Mouse (Mus musculus): ENCODE measurements around the gene Prdm1.

Prdm1 gene

DNA sequence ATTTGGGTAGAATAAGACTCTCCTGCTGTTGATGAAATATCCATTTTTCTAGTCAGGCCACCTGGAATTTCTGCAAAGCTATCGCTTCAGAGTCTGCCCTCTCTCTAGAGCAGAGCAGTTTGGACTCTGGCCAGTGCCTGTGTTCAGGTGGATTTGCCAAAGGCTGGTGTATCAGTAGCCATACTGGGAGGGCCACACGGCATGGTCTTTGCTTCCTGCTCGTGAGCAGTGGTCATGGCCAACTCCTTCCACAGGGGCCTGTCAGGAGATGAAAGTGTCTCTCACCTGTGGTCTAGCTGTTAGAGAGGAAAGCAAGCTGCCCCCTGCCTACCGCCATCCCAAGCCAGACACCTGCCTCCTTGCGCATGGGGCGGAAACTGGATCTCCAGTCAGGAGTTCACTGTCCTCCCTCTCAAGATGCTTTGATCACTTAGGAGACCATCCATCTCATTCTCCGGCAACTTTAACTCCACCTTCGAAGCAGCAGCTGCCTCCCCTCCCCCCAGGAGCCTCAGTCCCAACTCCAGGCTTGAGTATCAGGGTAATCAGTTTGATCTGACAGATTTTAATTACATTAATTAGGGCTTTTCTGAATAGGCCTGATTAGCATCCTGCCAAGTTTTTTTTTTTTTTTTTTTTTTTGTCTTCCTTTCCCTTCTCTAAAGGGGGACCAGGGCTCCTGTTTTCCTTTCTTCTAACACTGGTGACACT lies 35.3 kb downstream of the Prdm1 start:
- no peak for DNase-seq

DNA sequence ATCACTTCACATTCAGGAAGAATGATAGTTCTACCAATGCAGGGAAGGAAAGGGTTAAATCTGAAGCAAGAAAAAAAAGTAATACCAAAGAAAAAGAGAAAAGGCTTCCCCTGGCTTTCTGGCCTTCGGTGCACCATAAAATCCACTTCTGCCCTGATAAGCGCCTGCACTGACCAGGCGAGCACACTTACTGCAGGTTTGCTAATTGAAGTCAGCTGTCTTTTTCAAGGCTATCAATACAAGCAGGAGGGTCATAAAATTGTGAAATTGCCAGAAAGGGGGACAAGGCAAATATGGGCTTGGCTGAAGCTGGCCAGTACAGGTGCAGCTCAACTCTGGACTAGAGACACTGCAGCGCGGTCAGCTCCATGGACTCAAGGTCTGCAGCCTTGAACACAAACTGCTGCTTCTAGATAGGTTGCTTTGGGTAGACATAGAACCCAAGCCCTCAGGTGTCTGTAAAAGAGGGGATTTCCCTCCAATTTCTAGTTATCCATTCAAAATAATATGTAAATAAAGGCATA lies 37.3 kb downstream of the Prdm1 start:
- DNase-seq, result no peak

DNA sequence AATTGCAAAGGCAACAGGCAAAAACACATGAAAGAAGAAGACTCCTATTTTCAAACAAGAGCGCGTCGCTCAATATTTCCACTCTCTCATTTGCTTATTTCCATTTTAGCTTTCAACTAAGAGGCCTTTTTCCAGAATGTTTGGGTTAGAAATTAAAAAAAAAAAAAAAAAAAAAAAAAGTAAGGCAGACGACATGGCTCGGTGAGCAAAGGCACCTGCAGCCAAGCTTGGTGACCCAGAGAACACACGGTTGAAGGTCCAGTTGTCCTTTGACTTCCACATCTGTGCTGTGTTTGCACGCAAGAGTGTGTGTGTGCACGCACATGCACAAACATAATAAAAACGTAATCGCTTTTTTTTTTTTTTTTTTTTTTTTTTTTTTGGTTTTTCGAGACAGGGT lies 41.2 kb downstream of the Prdm1 start:
- DNase-seq, result no peak

DNA sequence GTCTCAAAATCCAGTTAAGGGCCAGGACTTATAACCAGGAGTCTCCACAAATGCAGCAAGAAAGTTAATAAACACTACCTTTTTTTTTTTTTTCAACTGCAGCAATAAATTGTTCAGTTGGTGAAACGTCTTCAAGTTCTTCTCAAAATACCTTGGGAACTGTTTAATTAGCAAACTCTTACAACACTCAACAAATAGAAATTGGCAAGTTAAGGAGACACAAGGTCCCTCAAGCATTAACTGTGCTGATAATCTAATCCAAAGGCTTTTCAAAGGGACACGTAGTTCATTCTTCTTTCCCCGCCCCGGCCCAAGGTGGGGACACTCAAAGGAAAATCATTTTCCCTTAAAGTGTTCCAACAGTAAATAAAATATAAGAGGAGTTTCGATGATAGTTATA lies 44.2 kb downstream of the Prdm1 start:
- DNase-seq, result no peak

DNA sequence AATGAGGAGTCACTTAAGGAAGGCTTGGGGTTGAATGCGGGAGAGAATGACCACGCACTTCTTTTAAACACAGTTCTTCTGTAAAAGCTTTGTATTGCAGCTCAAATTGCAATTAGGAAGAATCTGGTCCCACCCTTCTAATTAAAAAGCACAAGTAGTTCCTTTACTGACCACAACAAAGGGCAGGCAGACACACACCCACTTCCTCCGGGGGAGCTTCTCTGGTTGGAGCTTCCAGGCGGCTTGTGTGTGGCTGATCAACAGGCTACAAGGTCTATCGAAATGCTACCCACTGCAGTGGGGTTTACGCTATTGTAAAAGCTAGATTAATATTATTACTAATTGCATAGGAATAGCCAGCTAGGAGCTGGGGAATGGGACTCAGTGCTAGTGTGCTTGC lies 45.2 kb downstream of the Prdm1 start:
- DNase-seq, result no peak

DNA sequence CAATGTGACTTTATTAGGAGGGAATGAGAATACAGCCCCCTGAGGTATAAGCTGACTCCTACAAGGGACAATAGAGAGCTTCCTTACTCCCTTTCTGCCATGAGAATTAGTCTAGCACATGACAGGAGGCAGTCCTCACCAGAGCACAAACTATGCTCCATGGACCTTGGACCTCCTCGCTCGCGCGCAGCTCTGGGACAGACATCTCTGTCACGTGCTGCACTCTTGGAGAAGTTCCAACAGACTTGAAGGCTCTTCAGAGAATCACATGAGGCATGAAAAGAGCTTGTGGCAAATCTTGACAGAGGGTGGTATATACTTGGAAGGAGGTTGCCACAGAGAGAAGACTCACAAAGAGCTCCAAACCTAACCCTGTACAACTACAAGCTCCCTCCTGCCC lies 46.9 kb downstream of the Prdm1 start:
- no peak for DNase-seq

DNA sequence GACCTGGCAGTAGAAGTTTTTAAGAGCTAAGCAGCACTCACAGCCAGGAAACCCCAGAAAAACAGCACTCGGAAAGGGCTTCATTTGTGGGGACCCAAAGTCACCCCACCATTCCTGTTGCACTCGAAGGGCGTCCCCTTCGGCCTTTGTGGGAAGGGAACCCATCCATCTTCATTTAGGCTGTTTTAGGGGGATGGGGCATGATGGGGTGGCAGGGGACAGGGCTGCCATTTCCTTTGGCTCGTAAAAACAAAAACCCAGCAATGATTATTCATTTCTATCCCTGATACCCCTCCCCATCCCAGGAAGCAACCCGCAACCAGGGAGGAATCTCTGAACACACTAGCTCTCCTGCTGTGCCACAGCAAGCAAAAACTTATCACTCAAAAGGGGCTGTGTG lies 49.0 kb downstream of the Prdm1 start:
- DNase-seq, result no peak

DNA sequence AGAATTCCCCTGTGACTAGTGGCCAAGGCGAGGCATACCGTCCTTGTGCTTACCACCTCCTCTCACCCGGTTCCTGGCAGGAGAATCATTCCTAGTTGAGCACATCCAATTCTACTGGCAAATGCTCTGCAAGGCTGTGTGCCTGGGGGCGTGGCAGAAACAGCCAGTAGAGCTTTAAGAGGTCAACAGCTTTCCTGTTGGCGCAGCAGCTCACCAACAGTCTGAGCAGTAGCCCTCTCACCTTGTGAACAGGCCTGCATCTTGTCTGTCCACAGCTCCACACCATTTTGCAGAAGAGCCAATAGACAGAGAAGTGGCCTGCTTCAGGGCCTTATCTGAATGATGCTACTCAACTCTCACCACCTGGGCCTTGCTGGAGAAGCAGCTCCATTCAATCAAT lies 50.2 kb downstream of the Prdm1 start:
- no peak for DNase-seq

DNA sequence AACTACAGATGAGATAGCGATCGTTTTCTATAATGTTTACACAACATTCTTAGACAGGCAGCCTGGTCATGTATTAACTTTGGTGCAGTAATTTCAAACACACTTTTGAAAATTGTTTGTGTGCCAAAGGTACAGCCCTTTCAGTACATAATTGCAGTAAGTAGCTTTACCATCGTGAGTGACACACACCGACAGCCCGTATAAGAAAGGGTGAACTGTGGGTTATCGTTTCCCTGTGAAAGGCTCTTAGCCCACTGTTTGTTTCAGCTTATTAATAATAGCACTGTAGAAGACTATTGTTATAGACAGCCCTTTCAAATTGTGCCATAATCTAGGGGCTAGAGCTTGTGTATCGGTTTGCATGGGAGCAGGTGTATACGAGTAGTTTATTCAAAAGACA lies 51.1 kb downstream of the Prdm1 start:
- no peak for DNase-seq

DNA sequence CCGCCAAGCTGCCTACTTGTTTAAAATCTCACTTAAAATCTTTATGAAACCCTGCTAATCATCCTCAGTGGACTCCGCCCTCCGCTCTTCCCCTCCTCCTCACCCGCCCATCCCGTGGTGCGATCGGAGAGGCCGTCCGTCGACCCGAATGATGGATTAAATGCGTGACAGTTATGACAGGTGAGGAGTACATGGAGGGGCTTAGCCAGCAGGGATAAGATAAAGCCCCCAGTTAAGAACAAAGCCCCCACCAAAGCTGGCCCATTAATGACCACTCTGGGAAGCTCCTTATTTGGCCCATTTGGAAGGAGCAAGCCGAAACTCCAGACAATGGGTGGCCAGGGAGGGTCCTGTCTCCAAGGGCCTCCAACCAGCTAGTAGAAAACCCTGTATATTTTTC lies 51.8 kb downstream of the Prdm1 start:
- DNase-seq, result no peak

DNA sequence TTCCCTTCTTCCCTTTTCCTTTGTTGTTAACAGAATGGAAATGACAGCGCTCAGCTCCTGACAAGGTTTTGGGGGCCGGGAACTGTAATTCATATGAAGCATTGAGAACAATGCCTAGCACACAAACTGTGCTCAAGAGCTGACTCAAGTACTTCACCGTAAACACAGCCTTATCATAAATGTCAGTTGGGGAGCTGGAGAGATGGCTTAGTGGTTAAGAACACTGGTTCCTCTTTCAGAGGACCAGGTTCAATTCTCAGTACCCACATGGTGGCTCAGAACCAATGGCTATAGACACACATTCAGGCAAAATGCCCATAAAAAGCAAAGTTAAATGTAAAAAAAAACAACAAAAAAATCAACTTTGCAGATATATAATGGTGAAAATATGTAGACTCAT lies 52.9 kb downstream of the Prdm1 start:
- DNase-seq, result no peak

DNA sequence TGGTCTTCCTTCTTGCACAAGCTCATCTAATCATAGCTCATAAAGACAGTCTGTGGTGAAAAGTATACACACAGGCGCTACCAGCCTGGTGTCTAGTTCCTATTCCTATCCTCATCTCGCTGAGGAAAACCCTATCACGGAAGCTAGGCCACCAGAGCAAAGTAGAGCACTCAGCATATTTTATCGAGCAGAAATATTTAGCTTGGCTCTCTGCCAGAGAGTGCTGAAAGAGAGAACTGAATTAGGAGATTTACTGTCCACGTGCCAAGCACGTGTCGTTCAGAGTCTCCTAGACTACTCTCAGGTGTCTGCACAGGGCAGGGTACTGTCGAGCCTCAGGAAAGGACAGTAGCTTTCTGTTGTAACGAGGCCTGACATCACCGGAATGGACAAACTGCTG lies 54.0 kb downstream of the Prdm1 start:
- DNase-seq, result no peak

DNA sequence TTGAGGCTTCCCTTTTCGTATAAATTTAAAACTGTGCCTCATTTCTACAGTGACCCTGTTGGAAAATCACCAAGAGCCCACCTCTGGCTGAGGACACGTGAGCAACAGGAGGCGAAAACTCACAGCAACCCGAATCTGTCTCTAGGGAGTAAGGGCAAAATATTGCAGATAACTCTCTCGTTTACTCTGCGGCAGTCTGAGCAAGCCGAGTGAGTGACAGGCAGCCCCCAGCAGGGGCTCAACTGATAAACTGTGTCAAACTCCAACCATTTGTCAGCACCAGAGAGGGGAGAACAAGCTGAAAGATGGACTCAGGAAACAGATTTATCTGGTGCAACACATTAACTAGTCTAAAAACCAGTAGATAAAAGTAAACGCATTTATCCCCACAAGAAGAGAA lies 62.7 kb downstream of the Prdm1 start:
- DNase-seq, result no peak

DNA sequence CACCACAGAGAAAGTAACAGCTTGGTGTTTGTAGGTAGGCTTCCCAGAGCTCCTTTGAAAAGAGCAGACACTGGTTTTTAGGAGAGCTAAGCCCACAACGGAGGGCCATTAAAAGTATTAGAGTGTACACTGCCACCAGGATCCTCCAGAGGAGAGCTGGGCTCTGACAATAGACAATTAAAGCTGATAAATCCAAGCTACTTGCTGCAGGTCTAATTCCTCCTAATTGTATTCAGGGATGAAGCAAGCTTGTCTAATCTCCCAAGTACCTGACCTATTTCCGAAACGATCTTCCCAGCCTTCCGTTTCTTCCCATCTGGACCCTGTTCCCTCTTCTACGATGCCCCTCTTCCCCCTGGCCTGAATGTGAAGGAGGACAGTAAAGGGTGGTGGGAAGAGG lies 63.7 kb downstream of the Prdm1 start:
- DNase-seq, result no peak

DNA sequence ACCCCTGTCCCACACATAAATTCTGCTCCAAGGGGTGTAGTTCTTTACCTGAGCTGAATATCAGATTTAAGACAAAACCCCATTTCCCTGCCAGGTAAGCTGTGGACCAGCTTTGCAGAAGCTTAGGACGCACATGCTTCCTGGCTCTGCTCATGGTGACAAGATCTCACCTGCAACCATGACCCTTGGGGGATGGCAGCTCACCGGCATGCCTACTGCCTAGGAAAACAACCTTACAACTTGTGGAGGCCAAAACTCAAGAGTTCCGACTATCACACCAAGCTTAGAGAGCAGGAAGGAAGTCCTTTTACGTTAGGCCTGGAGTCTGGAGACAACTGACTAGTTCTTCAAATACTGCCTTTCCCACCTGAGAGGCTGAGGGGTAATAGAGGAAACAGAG lies 64.4 kb downstream of the Prdm1 start:
- no peak for DNase-seq

DNA sequence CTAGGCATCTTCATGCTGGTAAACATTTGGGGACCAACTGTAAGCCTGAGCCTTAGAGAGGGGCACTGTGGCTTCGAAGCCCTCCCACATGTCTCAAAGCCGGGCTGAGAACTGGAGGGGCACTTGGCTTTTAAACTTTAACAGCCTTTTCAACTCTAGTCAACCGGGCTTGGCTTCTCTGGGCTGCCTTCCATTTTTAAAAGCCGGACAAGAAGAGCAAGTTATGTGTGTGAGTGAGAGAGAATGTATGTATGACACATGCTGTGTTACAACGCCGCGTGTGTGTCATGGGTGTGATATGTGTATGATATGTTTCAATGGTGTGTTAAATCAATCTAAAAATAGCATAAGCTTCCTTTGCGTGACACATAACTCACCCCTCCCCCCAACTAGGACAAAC lies 66.0 kb downstream of the Prdm1 start:
- DNase-seq, result no peak

DNA sequence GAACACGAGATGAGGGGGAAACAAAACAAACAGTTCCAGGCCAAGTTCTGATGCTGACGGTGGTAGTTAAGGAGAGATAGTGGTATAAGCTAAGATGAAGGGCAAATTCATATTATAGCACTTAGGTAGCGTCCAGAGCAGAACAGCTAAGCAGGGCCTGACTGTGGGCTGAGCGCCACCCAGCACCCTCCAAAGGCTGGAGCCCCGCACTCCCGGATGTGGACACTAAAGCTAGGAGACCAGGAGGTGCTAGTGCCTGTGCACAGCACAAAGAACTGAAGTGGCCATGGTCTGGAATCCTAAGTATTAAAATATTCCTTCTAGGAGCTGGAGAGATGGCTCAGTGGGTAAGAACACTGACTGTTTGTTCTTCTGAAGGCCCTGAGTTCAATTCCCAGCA lies 67.2 kb downstream of the Prdm1 start:
- DNase-seq, result no peak

DNA sequence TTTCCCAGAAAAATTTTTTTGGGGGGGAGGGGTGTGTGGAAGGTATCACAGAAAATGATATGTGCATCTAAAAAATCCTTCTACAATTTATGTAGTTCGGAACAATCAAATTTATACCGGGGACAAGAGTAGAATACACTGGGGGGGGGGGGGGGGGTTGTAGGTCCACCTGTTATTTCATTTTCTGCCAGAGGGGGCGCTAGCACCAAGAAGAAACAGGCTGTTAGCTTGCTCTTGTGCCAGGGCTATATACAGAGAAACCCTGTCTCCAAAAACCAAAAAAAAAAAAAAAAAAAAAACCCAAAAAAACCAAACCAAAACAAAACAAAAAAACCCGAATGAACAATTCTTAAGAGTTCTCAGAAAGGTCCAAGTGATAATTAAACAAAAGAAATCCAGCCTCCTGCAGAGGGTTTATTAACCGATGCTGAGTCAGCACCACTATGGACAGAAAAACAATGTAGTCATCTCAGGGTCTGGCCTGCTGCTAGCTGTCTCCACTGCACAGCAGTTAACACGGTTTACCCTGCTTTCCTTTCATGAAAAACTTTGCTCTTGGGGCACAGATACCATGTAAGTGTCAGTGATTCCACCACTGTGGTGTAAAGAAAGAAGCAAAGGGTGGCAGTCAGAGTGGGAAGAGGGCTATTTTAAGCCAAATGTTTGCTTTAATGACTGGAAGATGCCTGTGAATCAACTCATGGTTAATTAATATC lies 68.0 kb downstream of the Prdm1 start:
- peak; percentile 70 for DNase-seq

DNA sequence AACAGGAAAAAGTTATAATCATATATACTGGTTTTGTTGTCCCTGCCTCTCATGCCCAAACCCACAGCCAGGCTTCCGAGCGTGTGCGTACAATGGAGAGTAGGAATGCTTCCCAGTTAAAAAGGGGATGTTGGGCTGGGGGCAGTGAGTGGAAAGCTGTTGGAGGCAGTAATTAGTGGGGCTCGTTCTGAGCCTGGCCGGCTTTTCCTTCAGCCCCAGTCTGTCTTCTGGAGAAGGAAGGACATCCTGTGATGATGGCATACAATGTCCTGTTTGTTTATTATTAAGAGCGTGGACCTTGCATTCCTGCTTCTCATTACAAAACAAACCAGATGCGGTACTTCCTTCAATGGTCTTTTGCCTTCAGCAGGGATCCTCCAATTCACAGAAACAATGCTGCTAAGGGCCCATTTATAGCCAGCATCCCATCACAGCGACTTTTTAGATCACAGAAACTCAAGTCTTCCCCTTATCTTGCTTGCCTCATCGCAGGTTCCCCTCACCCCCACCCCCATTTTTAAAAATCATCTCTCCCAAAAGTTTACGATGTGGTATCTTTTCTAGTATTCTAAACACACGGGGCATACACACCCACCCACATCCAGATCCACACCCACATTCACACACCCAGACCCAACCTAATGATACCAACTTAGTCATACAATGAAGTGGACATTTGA lies 68.8 kb downstream of the Prdm1 start:
- DNase-seq, result no peak

DNA sequence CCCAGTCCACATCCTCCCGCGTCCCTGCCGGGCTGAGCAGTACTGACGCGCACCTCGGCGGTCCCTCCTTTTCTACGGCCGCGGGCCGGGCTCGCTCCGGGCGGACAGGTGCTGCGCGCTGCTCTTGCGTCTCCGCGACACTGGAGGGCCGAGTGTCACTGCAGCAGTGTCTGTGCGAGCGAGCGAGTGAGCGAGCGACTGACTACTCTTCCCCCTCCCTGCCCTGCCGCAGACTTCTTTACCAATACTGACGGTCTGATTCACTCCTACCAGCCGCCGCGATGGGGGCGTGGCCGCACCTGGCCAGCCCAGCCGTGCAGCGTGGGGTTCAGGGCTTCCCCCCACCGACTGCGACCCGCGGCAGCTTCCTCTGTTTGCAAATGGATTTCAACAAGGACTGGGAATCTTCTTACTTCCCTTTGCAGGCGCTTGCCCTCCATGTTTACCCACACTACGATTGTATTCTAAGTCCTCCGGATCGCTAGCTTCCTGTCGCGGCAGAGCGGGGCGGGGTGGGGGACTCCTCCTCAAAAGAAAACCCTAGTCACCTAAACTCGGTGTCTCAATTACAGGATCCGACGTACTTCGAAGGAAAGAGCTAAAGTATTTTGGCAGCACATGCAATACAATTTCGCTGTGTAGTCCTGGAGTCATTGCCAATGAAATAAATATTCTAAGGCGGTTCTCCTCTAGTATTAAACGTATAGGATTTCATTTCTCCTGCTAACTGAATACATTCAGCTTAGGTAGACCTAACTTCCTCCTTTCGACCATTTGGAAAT lies 69.6 kb downstream of the Prdm1 start:
- peak; percentile 83 for DNase-seq

DNA sequence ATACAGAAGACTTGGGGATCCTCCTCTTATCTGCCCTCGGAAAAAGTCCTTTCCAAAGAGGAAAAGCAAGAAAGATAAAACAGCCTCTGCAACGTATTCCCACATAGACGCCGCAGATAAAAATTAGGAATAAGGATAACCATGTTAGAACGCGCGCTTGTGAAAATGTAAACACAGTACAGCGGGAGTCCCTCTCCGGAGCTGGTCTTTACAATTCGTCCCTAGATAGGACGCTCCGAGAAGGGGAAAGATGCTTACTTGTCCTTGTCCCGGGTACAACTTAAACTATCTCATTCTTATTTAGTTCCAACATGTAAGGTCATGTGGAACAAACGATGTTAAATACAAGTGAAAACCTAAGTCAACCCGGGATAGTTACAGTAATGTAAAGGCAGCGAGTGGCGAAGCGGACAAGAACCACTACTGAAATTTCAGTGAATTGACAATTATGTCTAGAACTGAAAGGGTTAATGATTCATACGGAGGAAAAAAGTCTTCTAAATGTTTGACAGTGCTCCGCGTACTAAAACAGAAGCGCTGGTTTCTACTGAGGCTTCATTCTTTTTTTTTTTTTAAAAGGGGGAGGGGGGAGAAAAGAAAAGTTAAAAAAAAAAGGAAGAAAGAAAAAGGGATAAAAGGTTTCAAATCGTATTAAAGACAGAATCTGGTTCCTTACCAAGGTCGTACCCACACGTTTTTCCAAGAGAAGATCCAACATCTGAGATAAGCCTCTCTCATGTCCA lies 70.3 kb downstream of the Prdm1 start:
- DNase-seq, result no peak
